Mouse (Mus musculus): ENCODE measurements around the gene Zfp385a. TPM values are rescaled to one million over a fixed set of nuclear protein-coding genes. Genes with fewer than 3 reads are reported as not detected.
A peak's percentile ranks its signal among the peaks of the same experiment; 100 is the strongest.

Zfp385a gene
- total and polyA plus RNA-seq, 2 experiments from 2014 or later: 5.5 to 7.9 TPM

- Histone ChIP-seq H3K36me3 (replicated peaks; ENCODE audit: control insufficient read depth, insufficient read depth, low read length) (peaks cover 50% of the 10 kb centered on the region), H3K9me3 (replicated peaks; ENCODE audit: control insufficient read depth, low read length) (no peaks in the 10 kb centered on the region), H3K4me2 (ENCODE audit: low read depth, low read length) (no peak overlapping the region), H3K27me3 (ENCODE audit: control insufficient read depth, insufficient read depth, low read length) (no peaks in the 10 kb centered on the region), H3K4me3 (ENCODE audit: low read depth, low read length) (no peak overlapping the region), H3K27ac (ENCODE audit: low read depth) (no peak overlapping the region), H3K4me1 (ENCODE audit: control insufficient read depth, insufficient read depth) (peaks cover 5% of the 10 kb centered on the region), H3K9ac (replicated peaks; ENCODE audit: low read depth, low read length) (no peak overlapping the region)
- ATAC-seq (ENCODE audit: insufficient read depth, low read depth) (no peak), DNase-seq (ENCODE audit: low spot score) (no peak)
- 93% methylated on average over 9 of the region's 9 CpGs for WGBS
- no peak for TF ChIP-seq CTCF (IDR thresholded peaks at IDR 0.05; ENCODE audit: low read depth)
- TF ChIP-seq EP300 (IDR thresholded peaks at IDR 0.05; ENCODE audit: low read depth): no peak
Measured at GRCm38 (mm10) chr15:103290843-103291242, 49.0 kb downstream of the Zfp385a start.

DNA sequence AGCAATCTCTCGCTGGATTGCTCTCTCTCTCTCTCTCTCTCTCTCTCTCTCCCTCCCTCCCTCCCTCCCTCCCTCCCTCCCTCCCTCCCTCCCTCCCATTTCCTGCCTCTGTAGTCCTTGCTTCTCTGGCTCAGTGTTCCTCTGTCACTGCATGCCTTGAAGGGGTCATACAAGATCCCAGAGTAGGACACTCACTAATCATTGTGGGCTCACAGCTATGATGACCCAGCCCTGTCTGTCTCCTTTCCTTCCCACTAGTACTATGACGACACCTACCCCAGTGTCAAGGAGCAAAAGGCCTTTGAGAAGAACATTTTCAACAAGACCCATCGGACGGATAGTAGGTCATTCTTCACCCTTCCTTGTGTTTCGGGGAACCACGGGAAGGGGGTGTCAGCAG is 49.5 kb downstream of the Zfp385a start:
- Histone ChIP-seq H3K9ac (replicated peaks; ENCODE audit: low read depth, low read length) (no peak overlapping the region), H3K9me3 (replicated peaks; ENCODE audit: control insufficient read depth, low read length) (no peaks in the 10 kb centered on the region), H3K36me3 (replicated peaks; ENCODE audit: control insufficient read depth, insufficient read depth, low read length) (peaks cover 46% of the 10 kb centered on the region), H3K4me2 (ENCODE audit: low read depth, low read length) (no peak overlapping the region), H3K27ac (ENCODE audit: low read depth) (no peak overlapping the region), H3K4me3 (ENCODE audit: low read depth, low read length) (no peak overlapping the region), H3K27me3 (ENCODE audit: control insufficient read depth, insufficient read depth, low read length) (no peaks in the 10 kb centered on the region), H3K4me1 (ENCODE audit: control insufficient read depth, insufficient read depth) (peaks cover 9% of the 10 kb centered on the region)
- DNase-seq (ENCODE audit: low spot score) (no peak), ATAC-seq (ENCODE audit: insufficient read depth, low read depth) (no peak)
- TF ChIP-seq CTCF (IDR thresholded peaks at IDR 0.05; ENCODE audit: low read depth): no peak
- no peak for TF ChIP-seq EP300 (IDR thresholded peaks at IDR 0.05; ENCODE audit: low read depth)
- WGBS: 68% methylated on average over 6 of the region's 6 CpGs

DNA sequence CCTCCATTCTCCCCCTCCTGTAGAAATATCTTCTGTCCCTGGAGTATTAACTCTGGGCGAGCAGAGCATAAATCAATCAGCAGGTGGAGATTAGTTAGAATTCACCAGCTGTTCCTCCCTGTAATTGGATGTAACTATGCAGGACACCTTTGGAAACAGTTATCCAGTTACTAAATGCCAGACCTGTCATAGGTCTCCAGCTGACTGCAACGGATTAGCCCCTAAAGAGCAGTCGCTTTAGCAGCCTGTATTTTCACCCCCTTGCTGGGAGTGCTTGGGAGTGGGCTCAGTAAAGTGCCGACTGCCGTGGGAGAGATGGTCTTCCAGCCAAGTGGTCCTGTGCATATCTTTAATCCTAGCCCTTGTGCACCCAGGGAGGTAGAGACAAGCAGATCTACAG is 50.3 kb downstream of the Zfp385a start:
- DNase-seq (ENCODE audit: low spot score) (no peak), ATAC-seq (ENCODE audit: insufficient read depth, low read depth) (no peak)
- Histone ChIP-seq H3K4me1 (ENCODE audit: control insufficient read depth, insufficient read depth) (peaks cover 17% of the 10 kb centered on the region), H3K27ac (ENCODE audit: low read depth) (no peak overlapping the region), H3K4me2 (ENCODE audit: low read depth, low read length) (no peak overlapping the region), H3K9ac (replicated peaks; ENCODE audit: low read depth, low read length) (no peak overlapping the region), H3K36me3 (replicated peaks; ENCODE audit: control insufficient read depth, insufficient read depth, low read length) (peaks cover 42% of the 10 kb centered on the region), H3K27me3 (ENCODE audit: control insufficient read depth, insufficient read depth, low read length) (no peaks in the 10 kb centered on the region), H3K9me3 (replicated peaks; ENCODE audit: control insufficient read depth, low read length) (no peaks in the 10 kb centered on the region), H3K4me3 (ENCODE audit: low read depth, low read length) (no peak overlapping the region)
- no peak for TF ChIP-seq CTCF (IDR thresholded peaks at IDR 0.05; ENCODE audit: low read depth)
- no peak for TF ChIP-seq EP300 (IDR thresholded peaks at IDR 0.05; ENCODE audit: low read depth)
- 59% methylated on average over 5 of the region's 5 CpGs for WGBS

DNA sequence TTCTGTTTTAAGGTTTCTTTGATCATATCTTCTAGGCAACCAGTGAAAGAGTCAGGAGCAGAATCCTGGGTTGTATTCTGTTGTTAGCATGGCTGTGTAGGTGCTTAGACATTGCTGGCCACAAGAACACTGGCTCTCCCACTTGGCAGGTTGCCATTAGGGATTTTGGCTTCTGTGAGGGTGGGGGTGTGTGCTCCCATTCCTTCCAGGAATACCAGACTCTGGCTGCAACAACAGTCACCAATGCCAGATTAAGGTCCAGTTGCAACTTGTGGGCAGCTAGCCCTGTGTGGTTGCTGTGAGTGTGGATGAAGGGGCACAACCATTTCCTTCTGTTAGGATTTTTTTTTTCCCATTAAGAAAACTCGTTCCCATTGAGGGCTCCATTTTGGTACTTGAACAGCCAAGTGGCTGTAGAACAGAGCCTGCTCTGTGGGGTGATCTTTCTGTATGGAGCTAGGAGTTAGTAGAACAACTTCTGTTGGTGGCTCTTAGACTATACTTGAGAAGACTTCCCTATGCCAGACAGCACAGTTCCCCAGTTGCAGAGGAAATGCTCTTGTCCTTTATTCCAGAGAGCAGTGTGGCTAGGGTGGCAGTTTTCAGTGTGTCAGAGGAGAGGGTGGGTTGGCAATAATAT is 54.0 kb downstream of the Zfp385a start:
- Histone ChIP-seq H3K36me3 (replicated peaks; ENCODE audit: control insufficient read depth, insufficient read depth, low read length) (peaks cover 12% of the 10 kb centered on the region), H3K4me3 (ENCODE audit: low read depth, low read length) (no peak overlapping the region), H3K4me1 (ENCODE audit: control insufficient read depth, insufficient read depth) (peaks cover 18% of the 10 kb centered on the region), H3K27me3 (ENCODE audit: control insufficient read depth, insufficient read depth, low read length) (no peaks in the 10 kb centered on the region), H3K9me3 (replicated peaks; ENCODE audit: control insufficient read depth, low read length) (no peaks in the 10 kb centered on the region), H3K9ac (replicated peaks; ENCODE audit: low read depth, low read length) (0 out of 2 replicates have a peak overlapping the region, but pooled peaks have one; percentile 22), H3K27ac (ENCODE audit: low read depth) (peak overlapping the region; percentile 80), H3K4me2 (ENCODE audit: low read depth, low read length) (peak overlapping the region; percentile 18; the same call in 1 of the 2 replicates)
- WGBS: 25% methylated on average over 1 of the region's 1 CpGs
- TF ChIP-seq CTCF (IDR thresholded peaks at IDR 0.05; ENCODE audit: low read depth) (no peak), EP300 (IDR thresholded peaks at IDR 0.05; ENCODE audit: low read depth) (no peak)
- peak; percentile 77 for ATAC-seq (ENCODE audit: insufficient read depth, low read depth)
- peak; percentile 76 for DNase-seq (ENCODE audit: low spot score)

DNA sequence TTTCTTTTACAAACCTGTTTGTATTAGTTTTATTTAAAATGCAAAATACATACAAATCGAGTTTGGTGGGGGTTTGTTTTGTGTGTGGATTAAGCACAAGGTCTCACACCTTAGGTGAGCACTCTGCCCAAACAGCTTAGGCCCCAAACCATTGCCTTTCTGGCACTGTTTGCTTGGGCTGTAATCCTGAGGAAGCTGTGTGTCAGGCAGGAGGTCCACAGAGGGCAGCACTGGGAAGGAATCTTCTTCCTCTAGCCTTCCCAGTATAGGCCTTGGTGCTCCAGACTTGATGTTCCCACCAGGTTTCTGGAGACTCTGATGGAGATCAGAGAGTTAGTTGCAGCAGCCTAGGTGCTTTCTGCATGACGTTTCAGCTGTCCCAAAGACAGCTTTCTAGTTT is 55.2 kb downstream of the Zfp385a start:
- Histone ChIP-seq H3K4me2 (ENCODE audit: low read depth, low read length) (no peak overlapping the region), H3K36me3 (replicated peaks; ENCODE audit: control insufficient read depth, insufficient read depth, low read length) (0 out of 2 replicates have a peak, but pooled peaks cover 6% of the 10 kb centered on the region), H3K9me3 (replicated peaks; ENCODE audit: control insufficient read depth, low read length) (no peaks in the 10 kb centered on the region), H3K27ac (ENCODE audit: low read depth) (peak overlapping the region; percentile 80; the same call in 1 of the 2 replicates), H3K4me3 (ENCODE audit: low read depth, low read length) (no peak overlapping the region), H3K9ac (replicated peaks; ENCODE audit: low read depth, low read length) (no peak overlapping the region), H3K4me1 (ENCODE audit: control insufficient read depth, insufficient read depth) (peaks cover 18% of the 10 kb centered on the region), H3K27me3 (ENCODE audit: control insufficient read depth, insufficient read depth, low read length) (no peaks in the 10 kb centered on the region)
- DNase-seq (ENCODE audit: low spot score) (no peak), ATAC-seq (ENCODE audit: insufficient read depth, low read depth) (no peak)
- 23% methylated on average over 2 of the region's 2 CpGs for WGBS
- TF ChIP-seq EP300 (IDR thresholded peaks at IDR 0.05; ENCODE audit: low read depth) (no peak), CTCF (IDR thresholded peaks at IDR 0.05; ENCODE audit: low read depth) (peak; percentile 28; the same call in 1 of the 2 replicates)

DNA sequence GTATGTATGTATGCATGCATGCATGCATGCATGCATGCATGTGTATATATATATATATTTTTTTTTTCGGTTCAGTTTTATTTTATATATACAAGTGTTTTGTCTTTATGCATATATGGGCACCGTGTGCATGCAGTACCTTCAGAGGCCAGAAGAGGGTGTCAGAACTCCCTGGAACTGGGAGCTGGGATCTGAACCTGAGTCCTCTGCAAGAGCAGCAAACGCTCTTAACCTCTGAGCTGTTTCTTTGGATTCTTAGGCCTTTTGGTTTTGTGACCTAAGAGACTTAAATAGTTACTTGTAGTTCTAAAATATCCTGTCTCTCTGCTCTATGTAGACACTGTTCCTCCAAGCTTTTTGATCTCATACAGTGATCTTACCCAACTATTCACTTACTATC is 55.8 kb downstream of the Zfp385a start:
- Histone ChIP-seq H3K36me3 (replicated peaks; ENCODE audit: control insufficient read depth, insufficient read depth, low read length) (0 out of 2 replicates have a peak, but pooled peaks cover 3% of the 10 kb centered on the region), H3K4me2 (ENCODE audit: low read depth, low read length) (no peak overlapping the region), H3K4me1 (ENCODE audit: control insufficient read depth, insufficient read depth) (peaks cover 18% of the 10 kb centered on the region), H3K27me3 (ENCODE audit: control insufficient read depth, insufficient read depth, low read length) (no peaks in the 10 kb centered on the region), H3K9ac (replicated peaks; ENCODE audit: low read depth, low read length) (no peak overlapping the region), H3K27ac (ENCODE audit: low read depth) (no peak overlapping the region), H3K9me3 (replicated peaks; ENCODE audit: control insufficient read depth, low read length) (no peaks in the 10 kb centered on the region), H3K4me3 (ENCODE audit: low read depth, low read length) (no peak overlapping the region)
- DNase-seq (ENCODE audit: low spot score) (no peak), ATAC-seq (ENCODE audit: insufficient read depth, low read depth) (no peak)
- TF ChIP-seq EP300 (IDR thresholded peaks at IDR 0.05; ENCODE audit: low read depth) (no peak), CTCF (IDR thresholded peaks at IDR 0.05; ENCODE audit: low read depth) (peak; percentile 43)
- 76% methylated on average over 3 of the region's 3 CpGs for WGBS

Data from heart, postnatal 0 days (tissue).